ENCODE assay signal across 24 mouse cellular contexts in genomic region chr6:97397935-97398334, GRCm38 (mm10).
"Had no signal": no experiment of that assay in that cellular context is flagged by ENCODE, and none has a peak within 500 bp of the region (broad histone marks: within the 10 kb centered on the region; RNA-seq: fewer than 3 reads in every experiment).

No protein-coding gene starts in this region.

- ATAC-seq: liver, postnatal 0 days; lung, postnatal 0 days had no signal

- H3K36me3 ChIP-seq: limb, embryonic 12.5 days; limb, embryonic 15.5 days; neural tube, embryonic 12.5 days; neural tube, embryonic 15.5 days; stomach, embryonic 15.5 days had no signal

- DNase-seq: kidney, adult 2 months; kidney, postnatal 25 days; layer of hippocampus, postnatal 36 days; liver, postnatal 0 days; lung, embryonic 14.5 days; midbrain, embryonic 14.5 days; right cerebral cortex, adult 18-20 months; right cerebral cortex, postnatal 14 days; right cerebral cortex, postnatal 4 days; thymus, adult 2 months; thymus, postnatal 14 days; thymus, postnatal 4 days had no signal

- H3K4me2 ChIP-seq: limb, embryonic 12.5 days; limb, embryonic 15.5 days; liver, embryonic 11.5 days; lung, embryonic 14.5 days; midbrain, embryonic 11.5 days; neural tube, embryonic 12.5 days; neural tube, embryonic 15.5 days; stomach, embryonic 15.5 days had no signal

- H3K9ac ChIP-seq: limb, embryonic 12.5 days; limb, embryonic 15.5 days; liver, embryonic 14.5 days; liver, postnatal 0 days; lung, embryonic 14.5 days; neural tube, embryonic 12.5 days; neural tube, embryonic 15.5 days; stomach, embryonic 15.5 days had no signal

- H3K27ac ChIP-seq: kidney, postnatal 0 days; left cerebral cortex, adult 2 months; limb, embryonic 12.5 days; limb, embryonic 15.5 days; liver, embryonic 14.5 days; stomach, embryonic 15.5 days had no signal

- H3K9me3 ChIP-seq: limb, embryonic 12.5 days; limb, embryonic 15.5 days; megakaryocyte, embryonic 14.5 days; neural tube, embryonic 12.5 days; neural tube, embryonic 15.5 days; stomach, embryonic 15.5 days had no signal

- H3K4me3 ChIP-seq: left cerebral cortex, adult 2 months; limb, embryonic 12.5 days; limb, embryonic 15.5 days; megakaryocyte, embryonic 14.5 days; neural tube, embryonic 12.5 days; neural tube, embryonic 15.5 days; stomach, embryonic 15.5 days had no signal

- H3K27me3 ChIP-seq: limb, embryonic 12.5 days; limb, embryonic 15.5 days; neural tube, embryonic 12.5 days; neural tube, embryonic 15.5 days; stomach, embryonic 15.5 days had no signal
